Mouse (Mus musculus): Measurements from ENCODE around the gene Cyp2r1. TPM values are rescaled to one million over a fixed set of nuclear protein-coding genes. Genes with fewer than 3 reads are reported as not detected.

The Cyp2r1 gene
- polyA plus RNA-seq (2012; rRNA removed; ENCODE audit: low replicate concordance): 1.7 and 10.4 TPM in 2 replicates

GRCm38 (mm10) chr7:114562531-114563241, at the start of gene Cyp2r1:
Gene Cyp2r1 (minus strand): TSS chr7:114562972.

Other genes with a start within 250 kb of the Cyp2r1 start
- 1.5 and 1.9 TPM in 2 replicates for gene Pde3b, start 147.7 kb downstream of the Cyp2r1 start, polyA plus RNA-seq (2012; rRNA removed; ENCODE audit: low replicate concordance)
- 0.40 TPM in 1 of 2 replicates, not detected in the other for gene Calca, start 73.4 kb upstream of the Cyp2r1 start, polyA plus RNA-seq (2012; rRNA removed; ENCODE audit: low replicate concordance)
- 0.72 and 0.78 TPM in 2 replicates for gene Calcb, start 155.7 kb upstream of the Cyp2r1 start, polyA plus RNA-seq (2012; rRNA removed; ENCODE audit: low replicate concordance)
- 1.5 and 4.0 TPM in 2 replicates for gene Insc, start 180.7 kb upstream of the Cyp2r1 start, polyA plus RNA-seq (2012; rRNA removed; ENCODE audit: low replicate concordance)

Measured in duodenum, adult 2 months (tissue).